Mouse (Mus musculus) CD4-positive helper T cell, adult 2 months (primary cell): ENCODE measurements at regions not wholly inside any gene's neighbourhood (a gene's known extent, or its start where the extent isn't known, plus 50 kb on each side); places are given as distances from the start of the nearest gene placed in this dataset.
A peak's percentile ranks its signal among the peaks of the same experiment; 100 is the strongest.

ENCODE experiments used
- DNase-seq: peaks from one replicate; pipeline ENCODE4 v3.0.0-alpha.2; 2012; ENCODE audit warnings: low read depth, missing footprints, low spot score

GRCm38 (mm10) chr15:85660528-85661392 is 74.0 kb upstream of the Ppara start:
- no peak for DNase-seq

DNA sequence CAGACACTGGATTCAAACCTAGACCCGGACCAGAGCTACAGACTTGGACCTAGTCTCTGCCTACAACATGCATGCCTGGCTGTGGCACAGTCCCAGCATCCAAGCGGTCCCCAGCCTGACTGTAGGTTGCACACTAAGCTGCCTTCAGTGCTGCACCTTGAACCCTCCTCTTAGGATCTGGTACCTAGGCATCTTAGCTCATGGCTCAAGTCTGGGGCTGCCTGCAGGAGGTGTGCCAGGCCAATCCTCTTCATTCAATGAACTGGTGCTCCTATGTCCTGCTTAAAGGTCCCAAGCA is 73.4 kb upstream of the Ppara start:
- no peak for DNase-seq

DNA sequence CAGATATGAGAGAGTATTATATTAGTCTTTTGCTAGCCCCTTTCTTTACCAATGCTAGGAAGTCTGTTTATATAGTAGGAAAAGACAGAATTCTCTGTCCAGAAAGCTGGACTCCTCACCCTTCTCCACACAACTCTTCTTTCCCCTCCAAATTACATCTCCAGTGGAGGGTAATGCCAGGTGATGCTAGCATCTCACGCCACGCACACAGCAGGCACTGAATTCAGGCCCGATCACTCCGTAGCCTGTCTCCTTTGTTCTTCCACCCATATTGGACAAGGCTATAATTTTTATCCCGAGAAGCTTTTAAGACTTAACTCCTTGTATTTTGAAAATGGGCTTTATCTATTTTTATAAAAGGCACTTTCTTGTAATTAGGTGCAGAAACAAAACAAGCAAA is 73.0 kb upstream of the Ppara start:
- DNase-seq: no peak

GRCm38 (mm10) chr15:85662271-85662670 is 72.5 kb upstream of the Ppara start:
- no peak for DNase-seq

DNA sequence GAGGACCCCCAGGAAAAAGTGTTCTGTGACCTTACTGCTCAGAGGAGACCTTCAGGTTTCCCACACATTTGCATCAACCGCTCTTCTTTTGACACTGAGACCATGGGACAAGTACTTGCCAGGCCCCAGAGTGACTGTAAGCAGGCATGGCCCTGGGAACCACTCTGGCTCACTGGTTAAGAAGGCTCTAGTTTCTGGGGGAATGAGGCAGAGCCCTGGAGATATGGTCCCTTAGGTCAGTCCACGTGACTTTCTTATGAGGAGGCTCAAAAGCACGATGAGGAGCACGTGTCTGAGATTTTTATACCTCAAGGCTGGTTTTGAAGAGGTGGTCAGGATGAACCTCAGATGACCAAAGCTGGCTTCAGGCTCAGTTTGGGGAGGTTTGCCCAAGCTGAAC is 72.1 kb upstream of the Ppara start:
- no peak for DNase-seq

GRCm38 (mm10) chr15:85663757-85664431 is 70.9 kb upstream of the Ppara start:
- no peak for DNase-seq

- DNase-seq: no peak
Measured at GRCm38 (mm10) chr15:85664432-85664828, 70.4 kb upstream of the Ppara start.

DNA sequence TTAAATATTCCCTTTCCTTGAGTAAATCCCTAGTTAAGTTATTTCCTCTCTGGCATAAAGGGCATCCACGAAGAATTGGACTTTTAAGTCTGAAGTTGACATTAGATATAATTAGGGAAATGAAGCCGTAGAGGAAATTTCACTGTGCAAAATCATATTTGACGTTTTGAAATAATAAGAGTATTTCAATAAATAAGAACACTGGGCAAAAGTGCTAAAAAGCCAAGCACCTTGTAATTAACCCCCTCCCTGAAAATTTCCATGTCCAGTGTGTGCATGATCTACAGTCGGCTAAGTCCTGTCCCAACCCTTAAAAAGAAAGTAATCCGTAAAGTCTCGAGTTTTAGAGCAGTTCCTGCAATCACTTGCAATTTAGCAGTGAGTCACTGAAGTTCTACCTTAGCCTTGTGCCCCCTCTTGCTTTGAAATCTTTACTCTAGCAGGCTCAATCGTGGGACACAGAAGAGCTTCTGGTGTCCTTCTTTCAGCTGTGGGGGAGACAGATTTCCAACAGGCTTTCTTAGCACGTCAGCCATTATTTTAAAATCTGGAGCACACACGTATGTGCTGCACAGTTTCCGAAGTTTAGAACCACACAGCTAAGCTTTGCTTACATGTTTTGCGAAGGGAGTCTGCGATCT is 69.5 kb upstream of the Ppara start:
- DNase-seq: no peak

- DNase-seq: no peak
Measured at GRCm38 (mm10) chr15:85666496-85666895, 68.3 kb upstream of the Ppara start.

- DNase-seq: no peak
Measured at GRCm38 (mm10) chr15:85667381-85667791, 67.4 kb upstream of the Ppara start.

DNA sequence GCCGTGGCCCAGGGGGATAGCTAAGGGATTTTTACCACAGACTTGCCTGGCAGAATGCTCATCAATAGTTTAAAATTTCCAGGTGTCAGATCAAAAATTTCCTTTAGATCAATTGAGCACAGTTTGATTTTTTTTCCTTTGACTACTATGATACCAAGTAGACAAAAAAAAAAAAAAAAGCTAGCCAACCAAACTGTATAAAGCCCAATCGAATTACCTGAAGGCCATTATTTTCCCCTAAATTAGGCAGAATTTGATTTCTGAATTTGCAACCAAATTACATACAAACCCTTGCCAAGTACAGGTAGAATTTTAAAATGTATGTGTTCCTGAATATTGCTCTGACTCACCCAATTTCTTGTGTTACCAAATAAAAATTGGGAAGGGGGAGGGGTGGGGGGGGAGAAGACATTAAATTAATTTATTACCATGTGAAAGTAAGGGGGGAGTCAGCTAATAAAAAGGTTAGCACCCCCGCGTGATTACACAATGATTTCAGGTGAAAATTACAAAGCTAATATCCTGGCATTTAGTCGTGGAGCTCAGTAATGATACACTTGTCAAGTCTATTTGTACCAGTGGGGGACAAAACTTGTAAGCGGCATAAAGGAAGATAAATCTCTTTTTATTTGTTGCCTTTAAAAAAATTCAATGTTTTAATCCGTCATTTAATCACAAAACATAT is 66.7 kb upstream of the Ppara start:
- no peak for DNase-seq

GRCm38 (mm10) chr15:85668871-85669651 is 65.7 kb upstream of the Ppara start:
- DNase-seq: no peak

DNA sequence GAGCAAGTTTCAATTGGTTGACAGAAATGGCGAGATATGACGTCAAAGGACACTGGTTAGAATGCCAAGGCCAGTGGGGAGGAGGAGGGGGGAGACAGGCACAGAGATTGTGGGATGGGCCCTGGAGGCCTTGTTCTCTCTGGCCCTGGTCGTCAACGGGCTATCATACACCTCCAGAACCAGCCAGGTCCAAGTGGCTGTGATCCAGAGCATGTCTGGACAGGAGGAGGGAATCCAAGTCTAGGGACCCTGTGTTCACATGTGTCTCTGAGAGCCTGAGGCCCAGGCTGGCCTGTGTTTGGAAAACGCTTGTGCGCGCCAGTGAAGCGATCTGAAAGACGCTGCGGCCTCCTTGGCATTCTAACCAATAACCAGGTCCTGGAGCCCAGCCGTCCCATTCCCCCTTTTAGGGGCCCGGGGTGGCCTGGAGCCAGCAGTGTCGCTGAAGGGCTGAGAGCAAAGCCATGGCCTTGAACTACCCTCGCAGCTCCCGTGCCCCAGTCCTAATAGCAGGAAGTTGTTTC is 65.1 kb upstream of the Ppara start:
- no peak for DNase-seq

- no peak for DNase-seq
Measured at GRCm38 (mm10) chr15:85670176-85670788, 64.5 kb upstream of the Ppara start.

DNA sequence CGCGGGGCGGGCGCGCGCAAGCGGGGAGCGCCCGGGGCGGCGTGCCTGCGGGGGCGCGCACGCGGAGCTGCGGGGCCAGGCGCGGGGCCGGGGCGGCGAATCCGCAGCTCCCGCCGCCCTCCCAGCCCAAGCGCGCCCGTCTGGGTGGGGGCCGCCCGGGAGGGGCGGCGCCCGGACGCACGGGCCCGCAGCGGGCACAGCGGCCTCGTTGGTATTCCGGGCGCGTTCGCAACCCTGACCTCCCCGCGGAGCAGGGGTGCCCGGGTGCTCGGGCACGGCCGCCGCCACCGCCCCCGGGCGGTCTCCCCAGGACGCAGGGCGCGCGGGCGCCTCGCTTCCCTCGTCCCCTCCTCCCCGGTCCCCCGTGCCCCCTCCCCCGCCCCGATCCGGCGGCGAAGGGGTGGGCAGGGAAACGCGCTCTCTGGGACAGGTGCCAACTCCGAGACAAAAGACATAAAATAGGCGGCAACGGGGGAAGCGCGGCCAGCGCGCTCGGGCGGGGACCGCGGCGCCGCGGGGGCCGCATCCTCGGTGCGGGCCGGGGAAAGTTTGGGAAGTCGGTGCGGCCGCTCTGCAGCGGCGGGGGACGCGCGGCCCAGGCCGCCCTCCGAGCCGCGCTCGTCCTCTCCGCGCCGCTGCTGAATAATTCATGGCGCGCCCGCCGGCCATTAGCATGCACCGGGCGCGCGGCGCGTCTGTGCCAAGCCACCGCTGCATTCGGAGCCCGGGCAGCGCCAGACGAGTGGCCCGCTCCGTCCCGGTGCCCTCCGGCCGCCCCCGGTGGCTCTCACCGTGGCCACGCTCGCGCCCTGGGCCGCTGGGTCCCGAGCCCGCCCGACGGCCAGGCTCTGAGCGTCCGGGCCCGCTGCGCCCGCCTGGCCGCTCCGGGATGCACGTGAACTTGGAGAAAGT is 63.7 kb upstream of the Ppara start:
- DNase-seq: peak; percentile 21

GRCm38 (mm10) chr15:85671701-85672191 is 63.0 kb upstream of the Ppara start:
- DNase-seq: no peak

- no peak for DNase-seq
Measured at GRCm38 (mm10) chr15:85672376-85672775, 62.4 kb upstream of the Ppara start.

- DNase-seq: no peak
Measured at GRCm38 (mm10) chr15:85672931-85673330, 61.9 kb upstream of the Ppara start.

- DNase-seq: no peak
Measured at GRCm38 (mm10) chr15:85673506-85673905, 61.3 kb upstream of the Ppara start.
